Mouse (Mus musculus) c-Kit-positive CD71-negative TER-119-negative erythroid progenitor cells, embryonic 14.5 days (primary cell): ENCODE measurements around the gene BC055324.
"Not testable (repeated sequence)": the region's sequence is repeated elsewhere in the genome, so short reads cannot be mapped to it uniquely, and the experiment has no call there.

Source experiments
- DNase-seq: peaks from one replicate; pipeline ENCODE4 v3.0.0-alpha.2; 2013; ENCODE audit warnings: low read depth

The BC055324 gene

DNA sequence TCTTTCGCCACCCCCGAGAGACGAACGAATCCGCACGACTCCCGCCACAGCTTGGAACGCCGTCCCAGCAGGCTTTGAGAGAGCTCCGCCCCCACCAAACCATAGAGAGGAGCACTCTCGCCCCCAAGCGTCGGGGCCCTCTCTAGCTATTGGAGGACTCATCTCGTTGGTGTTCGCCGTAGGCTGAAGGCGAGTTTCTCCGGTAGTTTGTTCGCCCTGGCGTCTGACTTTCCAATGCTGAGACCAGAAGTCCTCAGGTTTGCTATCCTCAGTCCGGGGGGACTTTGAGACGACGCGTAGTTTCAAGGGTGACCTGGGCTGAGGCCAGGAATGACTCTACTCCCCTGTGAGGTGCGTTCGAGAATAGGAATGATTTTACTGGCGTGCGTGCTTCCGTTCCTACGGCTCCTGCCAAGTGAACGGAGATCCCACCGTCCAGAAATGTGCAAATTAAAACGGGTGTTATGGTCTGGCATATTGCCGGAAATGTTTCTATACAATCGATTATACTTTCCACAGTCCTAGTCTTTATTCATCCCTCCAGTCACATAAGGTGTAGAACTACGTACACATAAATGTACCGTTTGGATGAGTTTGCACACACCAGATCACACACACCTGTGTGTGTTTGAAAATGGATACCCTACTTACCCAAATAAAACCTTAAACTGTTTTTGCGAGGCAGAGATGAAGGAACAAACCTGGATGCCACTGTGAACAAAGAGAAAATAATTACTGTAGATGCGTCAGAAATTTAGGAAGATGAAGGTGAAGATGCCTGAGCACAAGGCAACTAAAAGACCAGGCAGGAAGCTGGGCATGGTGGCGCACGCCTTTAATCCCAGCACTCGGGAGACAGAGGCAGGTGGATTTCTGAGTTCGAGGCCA, at the start of gene BC055324, which contains the start of gene Mettl18:
TSS of gene BC055324 (minus strand) at position 76 of the 888 bp plus-strand sequence.
TSS of gene Mettl18 (plus strand) at position 169 of the 888 bp plus-strand sequence.
- DNase-seq = peak; percentile 90

DNA sequence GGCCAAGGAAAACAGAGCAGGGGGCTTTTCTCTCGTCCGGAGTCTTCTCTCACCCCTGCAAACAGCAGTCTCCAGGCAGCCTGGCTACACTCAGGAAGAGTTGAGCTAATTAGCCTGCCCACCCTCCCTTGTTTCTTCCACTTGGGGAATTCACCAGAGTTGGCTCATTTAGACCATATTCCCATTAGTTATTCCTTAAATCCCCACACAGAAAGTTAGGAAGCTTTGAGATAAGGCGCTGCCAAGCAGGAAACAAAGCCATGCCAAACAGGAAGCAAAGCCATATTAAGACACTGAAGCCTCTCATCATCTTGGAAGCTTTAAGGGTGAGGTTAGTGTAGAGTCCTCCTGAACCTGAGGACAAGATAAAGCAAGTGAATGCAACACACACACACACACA, 49.0 kb upstream of the BC055324 start:
- DNase-seq = no peak

DNA sequence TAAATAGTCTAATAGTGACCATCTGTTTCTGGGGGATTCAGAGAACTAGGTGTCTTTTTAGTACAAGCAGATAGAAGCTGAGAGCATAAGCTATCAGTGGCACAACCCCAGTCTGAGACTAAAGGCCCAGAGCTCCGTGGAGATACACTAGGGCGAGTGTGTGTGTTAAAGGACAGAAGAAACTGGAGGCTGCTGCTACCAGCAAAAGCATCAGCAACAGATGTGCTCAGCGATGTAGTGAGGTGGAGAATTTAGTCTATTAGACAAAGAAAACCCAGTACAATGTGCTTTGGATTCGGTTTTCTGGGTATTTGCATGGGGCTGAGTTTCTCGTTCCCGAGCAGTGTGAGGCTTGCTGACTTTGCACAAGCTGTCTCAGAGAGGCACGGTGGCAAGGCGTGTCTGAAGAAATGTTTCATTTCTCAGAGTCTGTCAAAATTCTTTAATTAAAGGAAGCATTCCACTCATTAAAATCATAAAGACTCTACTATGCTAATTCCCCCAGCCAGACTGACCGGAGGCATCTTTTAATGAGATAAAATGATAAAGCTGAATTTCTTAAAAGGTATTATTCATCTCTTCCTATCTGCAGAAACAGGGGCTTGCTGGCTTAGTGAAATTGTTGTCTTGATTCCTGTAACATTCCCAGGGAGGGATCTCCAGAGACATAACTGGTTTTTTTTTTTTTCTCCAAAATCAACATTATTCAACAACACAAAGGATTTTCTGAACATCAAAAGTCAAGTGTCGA, 46.0 kb upstream of the BC055324 start:
- no peak for DNase-seq

- DNase-seq = peak; percentile 16
Measured at GRCm38 (mm10) chr1:164027416-164027815, 32.8 kb upstream of the BC055324 start.

DNA sequence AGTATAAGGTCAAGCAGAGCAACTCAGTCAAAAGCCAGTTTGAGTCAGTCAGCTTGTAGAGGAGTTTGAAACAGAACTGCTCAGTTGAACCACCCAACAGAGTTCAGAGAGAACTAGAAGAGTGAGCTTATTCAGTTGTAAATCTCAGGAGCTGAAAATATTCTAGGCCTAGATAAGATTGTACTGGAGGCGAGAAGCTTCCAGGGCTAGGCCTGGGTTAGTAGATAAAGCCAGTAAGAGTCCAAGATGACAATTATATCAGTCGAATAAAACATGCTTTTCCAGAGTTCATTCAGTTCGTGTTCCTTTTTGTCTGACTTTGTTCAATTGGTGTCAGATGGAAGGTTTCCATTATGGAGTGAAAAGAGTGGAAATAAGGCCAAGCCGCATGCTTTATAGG, 31.1 kb upstream of the BC055324 start:
- no peak for DNase-seq

- not testable (repeated sequence) for DNase-seq
Measured at GRCm38 (mm10) chr1:164022106-164022505, 27.5 kb upstream of the BC055324 start.

GRCm38 (mm10) chr1:164020746-164021145, 26.1 kb upstream of the BC055324 start:
- not testable (repeated sequence) for DNase-seq

- no peak for DNase-seq
Measured at GRCm38 (mm10) chr1:164019789-164020188, 25.2 kb upstream of the BC055324 start.

DNA sequence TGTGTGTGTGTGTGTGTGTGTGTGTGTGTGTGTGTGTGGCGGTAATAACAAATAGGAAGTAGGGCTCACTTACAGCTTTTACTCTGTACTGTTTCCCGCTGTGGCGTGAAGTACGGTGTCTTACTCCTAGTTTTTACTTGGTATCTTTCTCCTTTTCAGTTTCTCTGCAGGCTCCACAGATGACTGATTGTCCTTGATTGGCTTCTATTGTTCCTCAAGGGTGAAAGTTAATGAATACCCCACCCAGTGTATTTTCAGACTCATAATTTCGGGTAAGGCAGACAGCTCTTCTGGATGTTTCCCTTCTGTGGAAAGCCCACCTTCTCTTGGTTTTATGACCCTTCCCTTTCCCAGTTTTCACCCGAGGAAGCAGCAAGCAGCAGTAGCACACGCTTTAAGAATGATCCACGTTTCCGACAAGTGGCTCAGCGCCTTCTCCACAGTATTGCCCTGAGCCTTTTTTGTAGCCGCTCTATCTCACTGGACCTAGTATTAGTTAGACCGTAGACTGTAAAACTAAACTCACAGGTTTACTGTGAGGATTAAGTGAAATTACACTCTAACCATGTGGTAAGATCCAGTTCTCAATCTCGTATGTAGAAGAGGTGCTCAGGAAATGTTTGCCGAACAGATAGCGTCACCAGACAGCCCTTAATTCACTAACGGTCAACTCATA, 23.8 kb upstream of the BC055324 start:
- DNase-seq = no peak

- no peak for DNase-seq
Measured at GRCm38 (mm10) chr1:164014616-164015015, 20.0 kb upstream of the BC055324 start.

DNA sequence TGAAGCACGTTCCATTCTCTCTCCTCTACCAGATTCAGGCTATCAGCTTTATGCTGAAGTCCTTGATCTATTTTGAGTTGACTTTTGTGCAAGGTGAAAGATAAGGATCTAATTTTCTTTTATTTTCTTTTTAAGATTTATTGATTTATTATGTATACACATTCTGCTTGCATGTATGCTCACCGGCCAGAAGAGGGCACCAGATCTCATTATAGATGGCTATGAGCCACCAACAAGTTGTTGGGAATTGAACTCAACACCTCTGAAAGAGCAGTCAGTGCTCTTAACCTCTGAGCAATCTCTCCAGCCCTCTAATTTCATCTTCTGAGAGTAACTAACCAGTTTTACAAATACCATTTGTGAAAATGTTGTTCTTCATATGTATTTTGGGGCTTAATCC, 14.6 kb upstream of the BC055324 start:
- DNase-seq = peak; percentile 24

DNA sequence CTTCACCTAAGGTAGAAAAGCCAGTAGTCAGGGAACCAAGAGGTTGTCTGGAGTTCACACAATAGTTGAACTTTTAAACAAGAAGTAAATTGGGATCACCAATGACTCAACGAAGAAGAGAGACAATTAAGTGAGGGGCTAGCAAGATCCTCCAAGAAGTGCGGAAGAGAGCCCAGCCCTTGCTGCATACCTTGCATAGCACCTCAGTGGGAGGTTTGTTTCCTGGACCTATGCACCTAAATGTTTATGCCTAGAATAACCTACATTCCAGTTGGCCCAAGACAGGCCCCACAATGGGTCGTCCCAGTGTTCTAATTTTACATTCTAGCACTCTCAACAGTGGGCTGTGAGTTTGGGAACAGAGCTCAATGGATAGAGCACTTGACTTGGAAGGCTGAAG, 9.7 kb upstream of the BC055324 start:
- DNase-seq = no peak

DNA sequence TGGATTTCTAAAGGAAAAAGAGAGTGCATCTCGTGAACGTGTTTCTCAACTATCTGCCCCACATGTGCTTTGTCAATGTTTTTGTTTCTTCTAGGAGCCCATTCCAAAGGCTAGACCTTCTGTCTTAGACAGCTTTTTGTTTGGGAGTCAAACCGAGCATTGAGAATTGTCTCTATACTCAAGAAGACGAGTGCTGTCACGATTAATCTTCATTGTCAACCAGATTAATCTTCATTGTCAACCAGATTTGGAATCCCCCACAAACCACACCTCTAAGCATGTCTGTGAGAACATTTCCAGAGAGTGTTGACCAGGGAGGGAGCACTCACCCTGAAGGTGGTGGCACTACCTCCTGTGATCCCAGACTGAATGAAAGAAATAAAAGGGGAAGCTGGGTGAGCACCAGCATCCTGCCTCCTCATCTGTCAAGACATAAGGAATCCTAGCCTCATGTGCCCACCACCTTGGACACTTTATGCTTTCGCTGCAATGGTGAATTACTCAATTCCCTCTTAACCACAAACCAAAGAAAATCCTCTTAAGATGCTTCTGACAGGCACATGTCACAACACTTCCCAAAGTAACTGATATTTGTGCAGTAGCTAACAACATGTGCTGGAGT, 7.3 kb upstream of the BC055324 start:
- DNase-seq = no peak

DNA sequence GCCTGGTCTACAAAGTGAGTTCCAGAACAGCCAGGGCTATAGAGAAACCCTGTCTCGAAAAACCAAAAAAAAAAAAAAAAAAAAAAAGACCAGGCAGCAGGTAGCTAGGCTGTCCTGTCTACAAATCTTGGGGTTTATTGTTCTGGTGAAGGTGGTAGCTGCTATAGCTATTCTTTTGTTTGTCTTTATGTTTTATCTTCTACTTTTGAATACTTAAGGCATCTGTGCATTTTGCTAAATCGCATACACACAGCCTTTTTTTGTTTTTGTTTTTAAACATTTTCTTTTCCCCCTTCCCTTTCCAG, 965 bp upstream of the BC055324 start:
- DNase-seq = no peak

GRCm38 (mm10) chr1:163994173-163994720, 349 bp downstream of the BC055324 start:
- DNase-seq = no peak

GRCm38 (mm10) chr1:163992371-163992770, 2.2 kb downstream of the BC055324 start:
- DNase-seq = no peak

DNA sequence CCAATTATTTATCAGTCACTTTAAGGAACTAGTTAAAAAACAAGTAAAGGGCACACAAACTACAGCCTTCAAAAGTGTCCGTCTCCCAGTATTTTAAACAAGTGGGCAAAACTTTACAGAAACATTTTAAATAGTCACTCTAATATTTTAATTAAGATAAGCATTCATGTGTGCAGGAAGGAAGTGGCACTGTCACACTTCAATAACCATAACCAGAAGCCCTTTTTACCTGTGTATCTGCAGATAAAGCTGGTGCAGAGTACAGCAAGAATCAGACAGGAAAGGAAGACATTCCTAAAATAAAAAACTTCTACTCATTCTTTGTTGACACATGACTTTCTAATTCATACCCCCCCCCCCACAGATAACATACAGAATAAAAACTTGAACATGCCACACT, 18.1 kb downstream of the BC055324 start:
- no peak for DNase-seq

DNA sequence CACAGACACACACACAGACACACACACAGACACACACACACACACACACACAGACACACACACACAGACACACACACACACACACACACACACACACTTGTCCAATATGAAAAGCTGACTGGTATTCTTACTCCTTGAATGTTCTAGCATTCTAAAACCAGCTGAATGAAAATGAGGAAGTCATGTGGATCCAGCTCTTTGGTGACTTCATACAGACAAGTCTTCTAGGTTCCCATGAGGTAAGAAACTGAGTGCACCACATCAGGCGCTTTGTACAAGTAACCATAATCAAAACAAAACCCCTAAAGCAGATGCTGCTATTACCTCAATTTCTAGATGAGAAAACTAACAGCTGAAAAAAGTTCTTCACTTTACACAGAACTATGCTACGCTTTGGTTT, 19.5 kb downstream of the BC055324 start:
- no peak for DNase-seq

DNA sequence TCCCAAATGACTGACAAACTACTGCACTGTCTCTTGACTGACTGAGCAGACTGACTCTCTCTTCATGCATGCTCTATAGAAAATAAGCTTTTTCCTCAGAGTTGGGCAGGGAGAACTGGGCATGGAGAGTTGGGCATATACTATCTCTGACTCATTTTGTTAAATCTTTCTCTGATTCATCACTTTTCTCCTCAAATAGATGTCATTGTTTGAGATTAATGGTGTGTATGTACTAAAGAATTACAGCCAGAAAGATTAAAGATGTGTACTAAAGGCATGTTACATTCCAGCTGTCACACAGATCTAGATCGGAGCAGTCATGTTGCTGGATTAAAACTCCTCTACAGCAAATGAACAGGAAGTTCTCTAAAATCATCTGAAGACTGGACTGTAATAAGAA, 20.1 kb downstream of the BC055324 start:
- no peak for DNase-seq

DNA sequence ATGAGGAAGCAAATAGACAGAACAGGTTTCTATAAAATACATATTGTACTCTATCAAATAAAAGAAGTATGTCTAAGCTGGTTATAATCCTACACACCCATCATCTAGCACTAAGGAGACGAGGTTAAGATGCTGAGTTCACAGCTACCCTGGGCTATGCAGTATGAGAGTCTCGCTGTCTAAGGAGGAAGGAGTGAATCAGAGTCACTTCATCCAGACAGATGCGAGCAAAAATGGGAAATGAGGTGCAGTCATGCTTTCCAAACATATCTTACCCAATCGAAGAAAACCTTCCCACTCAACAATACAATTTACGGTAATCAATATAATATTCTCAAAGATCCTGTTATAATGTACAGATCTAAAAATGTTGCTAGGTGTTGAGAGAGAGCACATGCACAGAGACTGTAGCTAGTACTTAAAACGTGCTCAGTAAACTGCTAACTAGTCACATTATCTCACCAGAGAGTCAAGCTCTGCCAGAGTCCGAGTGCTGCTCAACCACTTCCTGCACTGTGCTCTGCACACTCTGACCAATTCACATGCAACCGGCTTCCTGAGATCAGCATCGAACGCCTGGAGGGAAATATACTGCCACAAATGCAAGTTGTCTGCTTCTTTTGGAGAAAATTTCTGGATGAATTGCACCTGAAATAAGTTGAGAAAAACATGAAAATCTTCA, 30.4 kb downstream of the BC055324 start:
- peak; percentile 2 for DNase-seq

- DNase-seq = no peak
Measured at GRCm38 (mm10) chr1:163958036-163958435, 36.6 kb downstream of the BC055324 start.
